Mouse (Mus musculus): Measurements from ENCODE around the gene Dab1.
A peak's percentile ranks its signal among the peaks of the same experiment; 100 is the strongest.

Gene Dab1

DNA sequence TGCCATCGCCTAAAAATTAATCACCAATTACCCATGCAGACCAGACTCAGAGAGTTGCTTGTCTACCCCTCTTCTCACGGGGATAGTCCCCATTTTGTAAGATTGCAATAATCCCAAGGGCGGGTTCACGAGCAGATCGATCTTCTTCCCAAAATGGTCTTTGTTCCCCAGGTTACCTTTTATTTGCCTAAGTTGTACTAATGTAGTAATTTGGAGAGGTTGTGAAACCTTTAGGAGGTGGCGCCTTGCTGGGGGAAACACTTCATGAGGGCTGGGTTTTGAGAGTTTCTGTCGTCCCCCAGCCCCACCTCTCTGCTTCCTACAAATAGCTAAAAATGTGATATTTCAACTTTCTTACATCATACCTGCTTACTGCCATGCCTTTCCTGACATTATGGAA, 657.8 kb downstream of the Dab1 start:
- DNase-seq = no peak

GRCm38 (mm10) chr4:104281518-104281917, 662.4 kb downstream of the Dab1 start:
- DNase-seq = no peak

- DNase-seq = no peak
Observed at GRCm38 (mm10) chr4:104283906-104284305, 664.7 kb downstream of the Dab1 start.

GRCm38 (mm10) chr4:104288401-104288800, 669.2 kb downstream of the Dab1 start:
- no peak for DNase-seq

DNA sequence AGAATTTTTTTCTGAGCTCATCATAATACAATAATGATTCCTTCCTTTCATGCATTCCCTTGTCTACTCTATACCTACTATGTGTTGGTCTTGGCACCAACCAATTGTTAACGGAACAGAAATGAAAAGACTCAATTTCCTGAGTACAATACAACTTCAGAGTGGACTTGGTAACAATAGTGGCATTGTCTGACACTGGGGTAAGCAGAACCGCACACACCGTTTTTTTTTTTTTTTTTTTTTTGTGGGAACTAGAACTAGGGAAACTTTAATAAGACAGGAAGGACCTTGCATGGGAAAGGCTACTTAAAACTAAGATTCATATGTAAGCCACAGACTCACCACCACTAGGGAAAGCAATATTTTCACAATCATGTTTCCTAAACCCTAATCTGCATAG, 682.6 kb downstream of the Dab1 start:
- DNase-seq = no peak

DNA sequence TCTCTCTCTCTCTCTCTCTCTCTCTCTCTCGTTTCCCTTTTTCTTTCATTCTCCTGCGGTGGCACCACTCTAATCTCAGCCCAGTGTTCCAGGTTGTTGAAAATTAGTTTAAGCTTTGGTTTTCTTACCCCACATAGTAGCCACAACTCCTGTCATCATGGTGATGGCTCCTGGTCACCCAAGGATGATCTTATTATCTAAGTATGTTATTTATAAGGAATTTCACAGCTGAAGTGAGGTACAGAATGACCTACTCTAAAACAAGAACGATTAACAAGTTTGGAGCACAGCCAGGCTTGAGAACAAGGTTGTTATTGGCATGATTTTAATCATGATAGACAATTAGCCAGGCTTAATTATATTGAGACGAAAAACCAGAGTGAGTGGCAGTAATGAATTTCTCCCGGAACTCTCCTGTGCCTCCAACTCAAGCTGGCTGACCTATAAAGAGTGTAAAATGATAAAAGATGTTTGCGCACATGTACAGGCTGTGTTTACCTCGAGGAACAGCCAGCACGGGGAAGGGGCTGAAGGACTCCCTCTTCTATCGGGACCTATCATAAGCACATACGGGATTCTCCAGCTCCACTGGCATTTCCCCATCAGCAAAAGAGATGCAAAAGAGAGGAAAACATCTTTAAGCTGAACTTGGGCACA, 684.0 kb downstream of the Dab1 start:
- DNase-seq = no peak

DNA sequence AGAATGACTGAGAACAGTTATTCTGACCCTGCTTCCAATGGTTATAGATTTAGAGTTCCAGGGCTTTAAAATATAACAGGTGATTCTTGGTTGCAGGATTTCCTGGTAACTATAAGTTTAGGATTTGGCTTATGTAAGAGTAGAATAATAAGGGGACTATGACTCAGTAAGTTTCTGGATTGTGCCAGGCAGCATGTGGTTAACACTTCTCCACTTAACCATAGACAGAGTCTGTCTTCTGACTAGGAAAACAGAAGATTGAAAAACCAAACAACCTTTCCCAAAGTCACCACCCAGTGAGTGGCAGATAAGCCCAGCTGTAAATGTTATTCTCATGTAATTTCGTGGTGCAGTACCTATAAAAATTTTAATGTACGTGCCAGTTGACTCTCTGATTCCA, 688.6 kb downstream of the Dab1 start:
- DNase-seq = no peak

- DNase-seq = no peak
Observed at GRCm38 (mm10) chr4:104326221-104326620, 707.1 kb downstream of the Dab1 start.

DNA sequence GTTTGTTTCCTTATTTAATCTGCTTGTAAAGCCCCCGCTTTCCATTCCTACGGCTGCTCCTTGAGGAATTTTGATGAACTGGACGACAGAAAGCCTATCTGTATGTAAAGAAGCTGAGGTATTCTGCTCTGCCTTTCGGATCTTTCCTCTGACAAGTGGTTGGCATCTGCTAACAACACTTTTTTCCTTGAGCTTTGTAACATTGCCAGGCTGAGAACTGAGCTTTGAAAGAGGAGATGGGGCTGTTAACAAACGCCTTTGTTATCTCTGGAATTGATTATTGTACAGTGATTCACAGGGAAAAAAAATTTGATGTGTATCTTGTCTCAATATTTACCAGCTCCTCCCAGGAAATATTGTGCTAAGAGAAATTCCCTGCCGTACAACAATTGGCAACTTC, 712.7 kb downstream of the Dab1 start:
- no peak for DNase-seq

DNA sequence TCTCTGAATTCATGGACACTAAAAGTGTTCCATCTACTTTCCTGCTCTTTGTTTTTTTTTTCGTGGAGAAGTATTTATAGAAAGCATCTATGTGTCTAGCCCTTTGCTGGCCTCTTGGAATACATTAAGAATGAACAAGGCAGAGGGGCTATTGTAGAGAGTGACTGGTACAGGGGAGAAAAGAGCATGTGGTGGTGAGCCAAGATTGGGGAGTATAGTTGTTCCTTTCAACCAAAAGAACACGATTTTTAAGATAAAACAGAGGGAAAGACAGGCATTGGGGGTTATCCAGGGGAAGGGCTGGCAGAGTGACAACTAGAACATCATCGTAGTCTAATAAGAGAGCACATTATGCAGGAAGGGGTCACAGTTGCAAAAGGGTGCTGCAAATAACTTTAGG, 713.2 kb downstream of the Dab1 start:
- DNase-seq = no peak

DNA sequence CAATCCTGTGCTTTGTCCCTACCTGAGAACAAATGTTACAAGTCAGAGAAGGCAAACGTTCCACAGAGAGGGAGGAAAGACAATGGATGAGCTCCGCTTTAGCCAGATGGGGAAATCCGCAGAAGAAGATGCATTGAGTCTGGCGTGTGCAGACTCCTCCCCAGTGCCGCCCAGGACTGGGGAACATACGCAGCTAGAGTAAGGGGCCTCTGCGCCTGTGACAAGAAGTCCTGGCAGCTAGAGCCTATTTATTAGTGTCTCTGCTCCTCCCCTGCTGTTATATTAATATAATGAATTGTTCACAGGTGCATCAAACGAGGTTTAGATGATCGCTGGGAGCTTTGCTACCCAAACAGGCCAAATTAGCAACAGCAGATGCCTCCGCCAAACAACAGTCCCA, 718.1 kb downstream of the Dab1 start:
- DNase-seq = no peak

DNA sequence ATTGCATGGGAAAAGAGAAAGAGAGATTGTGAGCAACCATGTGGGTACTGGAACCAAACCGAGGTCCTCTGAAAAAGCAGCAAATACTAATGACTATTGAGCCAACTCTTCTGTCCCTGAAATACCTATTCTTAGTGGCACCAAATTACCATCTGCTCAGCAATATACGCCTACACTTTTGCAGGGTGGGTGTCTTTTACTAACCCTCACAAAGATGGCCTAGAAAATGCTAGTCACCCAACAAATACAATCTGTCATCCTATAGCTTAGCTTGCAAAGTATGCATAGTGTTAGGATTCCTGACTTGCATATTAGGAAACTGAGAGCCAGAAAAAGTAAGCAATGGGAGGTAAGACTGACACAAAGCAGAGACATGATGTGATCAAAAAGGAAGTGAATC, 719.2 kb downstream of the Dab1 start:
- DNase-seq = no peak

- DNase-seq = no peak
Observed at GRCm38 (mm10) chr4:104361345-104361744, 742.2 kb downstream of the Dab1 start.

GRCm38 (mm10) chr4:104366491-104366890, 747.3 kb downstream of the Dab1 start:
- DNase-seq = no peak

DNA sequence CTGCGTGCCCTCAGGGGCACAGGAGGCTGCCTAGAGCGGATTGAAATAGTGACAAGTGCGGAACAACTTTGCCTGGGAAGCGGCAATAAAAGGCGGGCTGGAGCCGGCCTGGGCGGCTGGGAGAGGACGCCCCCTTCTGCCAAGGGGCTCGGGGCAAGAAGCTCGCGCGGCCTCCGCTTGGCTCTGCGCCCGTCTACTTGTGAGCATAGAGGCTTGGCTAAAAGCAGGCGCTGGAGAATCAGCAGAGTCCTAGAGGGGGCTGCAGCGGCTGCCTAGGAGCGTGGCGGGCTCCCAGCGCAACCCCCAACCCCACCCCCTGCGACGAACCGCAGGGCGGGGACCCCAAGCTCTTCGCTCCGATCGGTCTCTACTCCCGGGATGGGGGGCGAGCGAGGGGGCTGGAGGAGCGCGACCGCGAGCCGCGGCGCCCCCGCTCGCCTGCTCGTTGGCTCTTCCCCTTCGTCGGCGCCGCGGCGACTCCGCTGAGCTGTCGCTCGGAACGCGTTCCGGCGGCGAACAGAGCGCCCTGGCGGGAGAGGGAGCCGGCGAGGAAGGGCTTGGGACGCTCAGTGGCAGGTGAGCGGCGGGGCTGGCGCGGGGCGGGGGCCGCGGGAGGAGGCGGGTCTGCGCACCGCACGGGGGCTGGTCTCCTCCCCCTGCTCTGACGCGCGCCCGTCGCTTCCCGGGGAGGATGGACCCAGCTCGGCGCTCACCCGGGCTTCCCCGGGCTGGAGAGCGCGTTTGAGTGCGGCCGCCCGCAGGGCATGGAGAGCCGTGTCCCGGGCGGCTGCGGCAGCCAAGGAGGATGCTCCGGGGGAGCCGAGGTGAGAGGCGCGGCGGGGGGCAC, 748.0 kb downstream of the Dab1 start:
- DNase-seq = peak; percentile 3

GRCm38 (mm10) chr4:104367741-104368411, 748.7 kb downstream of the Dab1 start:
- no peak for DNase-seq

DNA sequence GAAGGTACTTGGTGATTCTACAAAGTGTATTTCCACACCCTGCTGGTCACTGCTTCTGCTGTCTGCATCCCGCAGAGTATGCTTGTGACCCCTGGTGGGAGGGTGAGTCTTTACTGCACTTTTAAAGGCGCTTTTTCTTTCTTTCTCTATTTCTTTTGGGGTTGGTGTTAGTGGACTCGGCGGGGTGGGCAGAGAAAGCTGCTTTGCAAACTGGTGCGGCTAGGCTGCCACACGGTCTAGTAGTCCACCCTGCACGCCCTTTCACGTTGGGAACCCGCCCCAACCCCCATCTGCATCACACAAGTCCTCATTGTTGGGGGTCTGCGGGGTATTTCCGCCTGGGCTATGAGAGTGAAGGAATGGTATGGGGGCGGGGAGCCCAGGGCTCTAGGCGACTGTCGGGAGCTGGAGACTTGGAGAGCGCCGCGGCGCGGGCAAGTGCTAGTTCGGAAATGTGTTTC, 749.4 kb downstream of the Dab1 start:
- no peak for DNase-seq

GRCm38 (mm10) chr4:104369091-104369490, 749.9 kb downstream of the Dab1 start:
- DNase-seq = no peak

GRCm38 (mm10) chr4:104371136-104371535, 752.0 kb downstream of the Dab1 start:
- no peak for DNase-seq

DNA sequence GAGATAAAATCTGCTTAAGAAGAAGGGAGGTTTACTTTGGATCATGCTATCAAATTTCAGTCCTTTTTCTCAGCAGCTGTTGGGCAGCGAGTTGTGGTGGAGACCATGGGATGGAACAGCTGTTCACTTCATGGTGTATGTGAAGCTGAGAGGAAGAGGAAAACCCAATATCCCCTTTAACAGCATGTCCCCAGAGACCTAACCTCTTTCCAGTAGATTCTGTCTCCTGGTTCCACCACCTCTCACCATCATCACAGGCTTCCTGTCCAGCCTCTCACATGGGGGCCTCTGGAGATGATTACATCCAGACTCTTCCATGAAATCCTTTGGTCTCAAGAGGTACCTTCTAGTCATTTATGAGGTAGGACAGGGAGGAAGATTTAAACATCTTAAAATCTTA, 755.0 kb downstream of the Dab1 start:
- DNase-seq = no peak

GRCm38 (mm10) chr4:104384704-104385103, 765.5 kb downstream of the Dab1 start:
- DNase-seq = no peak

- DNase-seq = no peak
Observed at GRCm38 (mm10) chr4:104385272-104385671, 766.1 kb downstream of the Dab1 start.

- DNase-seq = no peak
Observed at GRCm38 (mm10) chr4:104395515-104395914, 776.4 kb downstream of the Dab1 start.

DNA sequence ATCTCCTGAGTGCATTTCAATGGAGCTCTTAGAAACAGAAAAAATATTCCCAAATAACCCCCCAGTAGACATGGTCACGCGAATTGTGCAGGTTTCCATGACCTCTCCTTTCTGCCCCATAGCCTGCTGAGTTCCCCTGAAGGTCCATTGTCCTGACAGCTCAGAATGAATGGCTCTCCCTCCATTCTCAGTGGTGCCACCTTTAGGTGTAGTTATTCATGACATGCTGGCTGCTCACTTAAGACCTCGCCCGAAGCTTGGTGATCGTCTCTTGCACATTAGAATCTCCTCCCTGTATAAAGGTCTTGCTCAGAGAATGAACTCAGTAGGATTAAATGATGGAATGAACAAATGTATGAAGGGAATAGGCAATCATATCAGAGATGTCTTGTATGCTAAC, 776.9 kb downstream of the Dab1 start:
- no peak for DNase-seq
